Mouse (Mus musculus): ENCODE results near the gene Rnf185. TPM values are rescaled to one million over a fixed set of nuclear protein-coding genes. Genes with fewer than 3 reads are reported as not detected.

Rnf185 gene
- 38.4 TPM for polyA plus RNA-seq (2014; fragmentation: Illumina TruSeq; extraction: RNeasy Lipid Tissue Mini Kit (QIAGEN cat#74804); ENCODE audit: low read depth, low replicate concordance)

DNA sequence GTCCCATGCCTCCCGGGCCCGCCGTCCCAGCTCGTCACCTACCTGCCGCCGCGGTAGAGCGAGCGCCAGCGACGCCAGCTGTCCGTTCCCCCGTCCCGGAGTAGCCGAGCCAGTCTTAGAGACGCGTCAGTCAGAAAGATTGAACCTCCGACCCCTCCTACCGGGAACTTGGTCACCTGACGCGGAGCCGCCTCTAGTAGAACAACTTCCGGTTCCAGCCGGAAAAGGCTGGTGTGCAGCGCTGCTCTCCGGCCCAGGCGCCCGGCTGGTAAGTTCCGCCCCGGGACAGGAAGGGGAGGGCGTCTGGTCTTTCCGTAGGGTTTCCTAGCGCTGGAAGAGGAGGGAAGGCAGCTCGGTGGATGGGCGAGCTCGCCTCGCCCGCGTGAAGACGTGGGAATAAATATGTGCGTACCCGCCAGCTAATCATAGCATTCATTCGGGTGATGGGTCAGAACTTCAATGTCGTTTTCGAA is at the start of gene Rnf185:
TSS of gene Rnf185 (minus strand) at position 197 of the 473 bp plus-strand sequence.

DNA sequence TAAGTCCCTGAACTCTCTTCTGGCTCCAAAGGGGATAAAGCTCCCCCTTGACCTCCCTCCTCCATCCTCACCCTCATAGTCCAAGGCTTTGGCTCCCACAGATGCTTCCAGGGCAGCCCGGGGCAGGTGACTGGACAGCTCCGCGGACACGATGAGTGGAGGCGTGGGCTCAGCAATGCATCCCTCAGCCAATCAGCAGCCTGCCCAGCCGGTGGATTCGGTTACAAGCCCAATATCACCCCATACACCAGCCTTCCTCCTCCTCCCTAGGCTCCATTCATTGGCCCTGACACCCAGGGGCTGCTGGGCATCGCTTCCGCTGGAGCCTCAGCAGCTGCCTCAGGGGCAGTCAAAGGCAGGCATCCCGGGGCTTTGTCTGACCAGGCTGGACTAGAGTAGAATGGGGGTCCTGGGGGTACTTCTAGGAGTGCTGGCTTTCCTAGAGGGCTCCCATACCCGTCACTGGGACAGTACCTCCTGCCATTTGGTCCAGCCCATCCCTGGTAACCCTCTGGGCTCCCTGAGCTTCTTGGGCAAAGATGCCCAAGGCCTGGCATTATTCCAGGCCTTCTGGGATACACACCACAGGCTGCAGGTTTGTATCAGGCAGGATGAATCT is 35.9 kb upstream of the Rnf185 start, which contains the start of gene Pla2g3:
TSS of gene Pla2g3 (plus strand) at position 333 of the 619 bp plus-strand sequence.

DNA sequence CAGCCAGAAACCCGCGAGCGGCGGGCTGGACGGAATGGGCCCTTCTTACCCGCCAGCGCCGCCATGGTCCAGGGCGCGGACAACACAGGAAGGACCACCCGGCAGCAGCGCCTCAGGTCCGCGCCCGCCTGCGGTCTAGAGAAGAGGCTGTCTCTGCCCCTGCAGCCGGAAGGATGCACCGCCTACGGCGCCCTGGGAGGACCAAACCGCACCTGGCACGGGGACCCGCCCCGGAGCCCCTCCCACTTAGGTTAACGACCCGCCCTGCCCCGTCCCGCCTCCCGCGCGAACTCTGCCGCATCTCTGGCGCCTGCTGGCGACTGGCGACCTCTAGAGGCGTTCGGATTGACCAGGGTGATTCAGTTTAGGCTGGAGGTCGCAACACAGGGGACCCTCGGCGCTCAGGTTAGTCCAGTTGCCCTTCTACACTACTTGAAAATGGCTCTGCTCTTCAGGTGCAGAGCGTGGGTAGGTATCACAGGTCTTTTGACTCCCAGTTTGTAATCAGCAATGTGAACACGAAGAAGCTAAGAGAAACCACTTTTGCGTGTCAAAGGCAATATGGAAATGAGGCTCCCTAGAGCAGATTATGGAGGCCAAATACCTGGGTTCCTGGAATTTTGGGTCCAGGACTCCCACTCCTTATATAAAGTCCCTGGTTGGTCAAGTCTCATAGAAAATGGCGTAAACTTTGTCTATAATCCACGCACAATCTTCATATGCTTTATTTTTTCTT is 43.0 kb downstream of the Rnf185 start, which contains the start of gene Limk2:
TSS of gene Limk2 (minus strand) at position 193 of the 736 bp plus-strand sequence.

Other genes with a start within 250 kb of the Rnf185 start
- 88.6 TPM for gene Eif4enif1, start 250.0 kb downstream of the Rnf185 start, polyA plus RNA-seq (2014; fragmentation: Illumina TruSeq; extraction: RNeasy Lipid Tissue Mini Kit (QIAGEN cat#74804); ENCODE audit: low read depth, low replicate concordance)
- 273 TPM for gene Drg1, start 185.9 kb downstream of the Rnf185 start, polyA plus RNA-seq (2014; fragmentation: Illumina TruSeq; extraction: RNeasy Lipid Tissue Mini Kit (QIAGEN cat#74804); ENCODE audit: low read depth, low replicate concordance)
- gene Patz1, start 163.5 kb downstream of the Rnf185 start, polyA plus RNA-seq (2014; fragmentation: Illumina TruSeq; extraction: RNeasy Lipid Tissue Mini Kit (QIAGEN cat#74804); ENCODE audit: low read depth, low replicate concordance), result 15.3 TPM
- gene Pik3ip1, start 122.0 kb downstream of the Rnf185 start, polyA plus RNA-seq (2014; fragmentation: Illumina TruSeq; extraction: RNeasy Lipid Tissue Mini Kit (QIAGEN cat#74804); ENCODE audit: low read depth, low replicate concordance), result 3.4 TPM
- 6.8 TPM for gene Limk2, start 43.2 kb downstream of the Rnf185 start, polyA plus RNA-seq (2014; fragmentation: Illumina TruSeq; extraction: RNeasy Lipid Tissue Mini Kit (QIAGEN cat#74804); ENCODE audit: low read depth, low replicate concordance)
- gene Pla2g3, start 35.9 kb upstream of the Rnf185 start, polyA plus RNA-seq (2014; fragmentation: Illumina TruSeq; extraction: RNeasy Lipid Tissue Mini Kit (QIAGEN cat#74804); ENCODE audit: low read depth, low replicate concordance), result not detected
- gene Inpp5j, start 52.5 kb upstream of the Rnf185 start, polyA plus RNA-seq (2014; fragmentation: Illumina TruSeq; extraction: RNeasy Lipid Tissue Mini Kit (QIAGEN cat#74804); ENCODE audit: low read depth, low replicate concordance), result not detected
- 2.0 TPM for gene Selenom, start 62.3 kb upstream of the Rnf185 start, polyA plus RNA-seq (2014; fragmentation: Illumina TruSeq; extraction: RNeasy Lipid Tissue Mini Kit (QIAGEN cat#74804); ENCODE audit: low read depth, low replicate concordance)
- 0.87 TPM for gene Smtn, start 88.2 kb upstream of the Rnf185 start, polyA plus RNA-seq (2014; fragmentation: Illumina TruSeq; extraction: RNeasy Lipid Tissue Mini Kit (QIAGEN cat#74804); ENCODE audit: low read depth, low replicate concordance)
- gene Morc2a, start 196.8 kb upstream of the Rnf185 start, polyA plus RNA-seq (2014; fragmentation: Illumina TruSeq; extraction: RNeasy Lipid Tissue Mini Kit (QIAGEN cat#74804); ENCODE audit: low read depth, low replicate concordance), result 36.0 TPM